Mouse (Mus musculus): ENCODE measurements around the gene Etfa. TPM values are rescaled to one million over a fixed set of nuclear protein-coding genes. Genes with fewer than 3 reads are reported as not detected.

The Etfa gene
- total RNA-seq, 1 experiment from 2014 or later, result 49.0 TPM

Other genes starting within 250 kb of the Etfa start
- gene Nrg4, start 185.4 kb downstream of the Etfa start, total RNA-seq (2017), result 5.2 and 6.4 TPM in 2 replicates
- 0.31 TPM in 1 of 2 replicates, not detected in the other for gene Tmem266, start 185.3 kb downstream of the Etfa start, total RNA-seq (2017)
- gene Isl2, start 26.4 kb upstream of the Etfa start, total RNA-seq (2017), result not detected in 2 replicates